Mouse (Mus musculus) lung, postnatal 10 days (tissue): ENCODE measurements around the gene Gna13.
"Not testable (repeated sequence)": the region's sequence is repeated elsewhere in the genome, so short reads cannot be mapped to it uniquely, and the experiment has no call there.

Experiments used
- DNase-seq: peaks from one replicate; pipeline ENCODE4 v3.0.0; 2021

Gene Gna13

DNA sequence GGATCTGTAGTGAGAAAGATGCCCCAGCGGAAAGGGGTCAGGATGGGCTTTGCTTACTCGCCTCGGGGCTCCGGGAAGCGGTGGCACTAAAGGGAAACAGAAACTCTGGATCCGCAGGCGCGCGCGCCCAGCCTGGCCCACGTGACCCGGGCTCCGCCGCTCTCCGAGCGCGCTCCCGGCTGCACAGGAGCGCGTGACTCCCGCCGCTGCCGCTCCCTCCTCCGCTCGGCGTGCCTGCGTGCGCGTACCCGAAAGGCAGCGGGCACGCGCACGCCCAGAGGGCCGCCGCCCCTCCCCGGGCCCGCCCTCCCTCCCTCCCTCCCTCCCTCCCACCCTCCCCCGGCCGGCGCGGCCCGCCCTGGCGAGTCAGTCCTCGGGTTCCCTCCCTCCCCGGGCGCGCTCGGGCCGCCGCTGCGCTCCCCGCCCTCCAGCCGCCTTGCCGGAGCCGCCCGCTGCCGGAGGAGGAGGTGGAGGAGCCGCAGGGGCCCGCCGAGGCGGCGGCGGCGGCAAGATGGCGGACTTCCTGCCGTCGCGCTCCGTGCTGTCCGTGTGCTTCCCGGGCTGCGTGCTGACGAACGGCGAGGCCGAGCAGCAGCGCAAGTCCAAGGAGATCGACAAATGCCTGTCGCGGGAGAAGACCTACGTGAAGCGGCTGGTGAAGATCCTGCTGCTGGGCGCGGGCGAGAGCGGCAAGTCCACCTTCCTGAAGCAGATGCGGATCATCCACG, at the start of gene Gna13:
Gene Gna13 (plus strand): TSS at position 369 of the 728 bp plus-strand sequence.
- peak; percentile 94 for DNase-seq

DNA sequence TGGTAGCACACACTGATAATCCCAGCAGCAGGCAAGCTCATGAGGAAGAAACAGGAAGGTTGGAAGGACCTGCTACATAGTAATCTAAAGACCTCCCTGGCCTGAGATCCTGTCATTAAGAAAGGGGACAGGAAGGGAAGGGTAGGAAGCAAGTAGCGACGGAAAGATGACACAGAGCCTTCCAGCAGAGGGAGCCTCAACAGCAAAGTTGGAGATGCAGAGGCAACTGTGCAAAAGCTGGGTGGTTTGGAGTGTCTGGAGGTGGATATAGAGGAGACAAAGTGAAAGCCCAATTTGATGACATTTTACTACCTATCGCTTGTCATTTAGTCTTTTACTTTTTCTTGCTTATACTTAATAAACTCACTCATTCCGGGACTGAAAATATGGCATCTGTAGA, 45.7 kb upstream of the Gna13 start:
- peak; percentile 77 for DNase-seq

DNA sequence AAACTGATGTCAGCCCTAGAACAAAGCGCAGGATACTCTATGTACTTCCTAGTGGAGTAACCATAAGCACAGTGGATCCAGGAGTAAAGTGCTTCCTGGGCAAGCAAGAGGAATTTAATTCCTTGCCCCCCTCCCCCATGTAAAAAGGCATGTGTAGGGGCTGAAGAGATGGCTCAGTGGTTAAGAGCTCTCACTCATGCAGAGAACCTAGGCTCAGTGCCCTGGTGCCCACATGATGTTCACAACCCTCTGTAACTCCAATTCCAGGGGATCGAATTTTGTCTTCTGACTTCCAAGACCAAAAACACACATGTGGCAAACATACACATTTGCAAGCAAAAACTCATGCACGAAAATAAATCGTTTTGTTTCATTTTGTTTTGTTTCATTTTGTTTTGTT, 43.2 kb upstream of the Gna13 start:
- DNase-seq: no peak

DNA sequence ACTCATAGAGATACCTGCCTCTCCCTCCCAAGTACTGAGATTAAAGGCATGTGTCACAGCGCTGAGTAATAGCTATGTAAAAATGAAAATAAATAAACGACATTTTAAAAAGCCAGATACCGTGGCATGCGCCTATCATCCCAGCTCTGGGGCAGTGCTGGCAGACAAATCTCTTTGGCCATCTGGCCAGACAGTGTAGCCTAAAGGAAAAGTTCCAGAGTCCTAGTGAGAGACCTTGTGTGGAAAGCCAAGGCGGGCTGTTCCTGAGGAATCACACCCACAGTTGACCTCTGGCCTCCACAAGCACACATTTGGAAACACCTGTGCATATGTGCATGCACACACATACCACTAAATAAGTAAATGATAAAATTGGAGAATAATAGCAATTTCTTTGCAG, 42.7 kb upstream of the Gna13 start:
- no peak for DNase-seq

DNA sequence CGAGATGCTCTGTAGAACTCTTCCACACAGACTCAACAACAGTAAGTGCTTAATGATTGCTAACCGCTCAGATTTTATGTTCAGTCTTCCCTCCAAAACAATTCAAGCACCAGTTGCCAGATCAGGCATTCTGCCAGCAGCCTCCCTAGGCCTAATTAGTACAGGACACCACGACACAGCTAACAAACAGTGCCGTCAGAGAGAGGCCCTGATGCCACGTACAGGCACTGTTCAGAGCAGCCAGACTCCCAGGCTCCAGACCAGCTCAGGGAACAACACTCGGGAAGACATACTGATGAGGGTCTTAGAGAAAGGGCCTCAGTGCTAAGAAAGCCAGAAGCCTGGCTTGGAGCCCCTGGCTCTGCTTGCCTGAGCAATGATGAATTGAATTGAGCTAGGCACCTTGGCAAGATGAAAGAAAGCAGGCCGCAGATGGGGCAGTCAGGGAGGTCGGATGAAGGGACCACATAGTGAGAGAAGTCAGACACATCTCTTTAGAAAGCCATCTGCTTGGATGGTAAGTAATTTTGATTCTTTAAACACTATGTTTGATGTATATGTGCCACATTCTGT, 42.2 kb upstream of the Gna13 start:
- peak; percentile 48 for DNase-seq

DNA sequence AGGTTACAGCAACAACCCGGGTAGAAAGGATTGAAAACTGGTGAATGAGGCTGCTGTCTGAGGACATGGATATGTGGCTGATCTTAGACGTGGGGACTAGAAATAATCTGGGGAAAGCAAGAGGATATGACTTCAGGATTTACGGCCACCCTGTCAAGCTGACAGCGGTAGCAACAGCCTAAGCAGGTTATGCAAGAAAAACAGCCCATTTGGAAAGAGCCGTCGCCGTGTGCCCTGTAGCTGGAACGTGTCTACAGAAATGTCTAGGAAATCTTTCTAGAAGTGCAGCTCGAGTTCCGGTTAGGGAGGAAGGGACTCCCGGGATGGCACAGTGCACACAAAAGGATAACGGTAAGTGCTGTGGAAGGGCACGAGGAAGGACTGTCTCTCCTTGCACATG, 36.4 kb upstream of the Gna13 start:
- no peak for DNase-seq

DNA sequence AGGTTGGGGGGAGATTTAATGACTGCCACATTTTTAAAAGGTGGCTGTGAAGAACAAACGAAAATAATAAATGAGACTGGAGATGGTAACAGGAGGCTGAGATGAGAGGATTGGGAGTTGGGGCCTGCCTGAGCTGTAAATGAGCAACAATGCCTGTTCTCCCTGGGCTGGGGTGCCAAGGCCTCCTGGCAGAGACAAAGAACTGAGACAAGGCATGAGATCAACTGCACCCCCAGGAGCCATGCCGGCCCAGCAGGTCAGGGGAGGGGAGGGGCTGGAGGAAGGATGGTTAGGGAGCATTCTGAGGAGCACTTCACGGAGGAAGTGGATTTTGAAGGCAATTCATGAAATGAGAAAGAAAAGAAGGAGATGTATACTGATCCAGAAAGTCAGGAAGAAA, 35.2 kb upstream of the Gna13 start:
- no peak for DNase-seq

DNA sequence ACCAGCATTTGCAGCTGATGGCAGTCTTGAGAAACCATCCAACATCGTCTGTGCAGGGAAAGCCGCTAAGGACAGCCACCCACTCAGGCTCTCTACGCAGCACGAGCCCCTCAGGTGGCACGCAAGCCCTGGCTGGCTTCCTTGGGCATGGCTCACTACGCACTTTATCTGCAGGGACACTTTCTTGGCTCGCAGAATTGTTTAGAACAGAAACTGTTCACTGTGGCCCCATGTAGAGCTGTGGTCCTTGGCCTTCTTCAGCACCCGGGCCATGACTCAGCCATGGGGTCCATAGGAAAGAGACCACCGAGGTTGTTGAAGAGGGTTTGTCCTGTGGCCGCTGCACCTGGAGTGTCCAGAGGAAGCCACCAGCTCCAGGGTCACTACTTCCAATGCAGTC, 34.7 kb upstream of the Gna13 start:
- no peak for DNase-seq

DNA sequence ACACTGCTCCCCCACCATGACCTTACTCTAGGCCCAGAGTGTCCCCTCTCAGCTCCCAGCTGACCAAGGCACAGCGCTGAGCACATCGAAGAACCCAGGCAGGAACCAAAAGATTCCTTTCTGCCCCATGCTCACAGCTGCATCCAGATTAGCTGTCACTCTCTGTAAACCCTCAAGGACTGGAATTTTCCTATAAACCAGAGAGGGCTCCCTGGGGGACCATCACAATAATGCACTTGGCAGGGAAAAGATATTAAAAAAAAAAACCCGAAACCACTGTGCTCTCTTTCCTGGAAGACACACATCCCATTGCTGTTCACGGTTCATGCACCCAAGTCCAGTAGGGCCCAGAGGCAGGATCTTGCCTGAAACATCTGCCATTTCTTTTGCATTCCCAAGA, 33.3 kb upstream of the Gna13 start:
- no peak for DNase-seq

DNA sequence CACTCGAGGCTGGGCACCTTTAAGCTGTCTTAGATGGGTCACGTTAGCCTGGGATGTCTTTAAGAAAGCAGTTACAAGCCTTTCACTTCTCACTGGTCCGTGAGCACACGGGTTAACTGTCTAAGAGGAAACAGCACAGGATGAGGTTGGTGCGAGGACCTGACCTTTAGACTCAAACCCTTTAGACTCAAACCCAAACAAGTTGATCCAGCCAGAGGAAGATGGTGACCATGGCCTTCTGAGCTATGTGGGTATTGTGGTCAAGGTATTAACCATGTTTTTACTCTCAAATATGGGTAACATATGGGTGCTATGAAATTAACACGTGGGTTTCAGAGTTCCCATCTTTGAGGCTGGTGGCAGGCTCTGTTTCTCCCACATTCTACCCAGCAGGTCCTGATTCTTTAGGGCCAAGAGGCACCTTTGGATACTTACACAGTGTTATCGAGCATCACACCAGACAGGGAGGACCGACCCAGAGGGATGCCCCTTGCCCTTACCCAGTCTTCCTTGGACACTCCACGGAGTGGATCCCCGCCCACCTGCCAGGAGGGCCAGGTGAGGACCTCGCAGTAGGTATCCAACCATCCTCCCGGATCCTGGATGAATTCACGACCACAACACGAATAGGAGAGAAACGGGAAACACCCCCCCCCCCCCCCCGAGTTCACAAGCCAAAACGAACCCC, 31.8 kb upstream of the Gna13 start:
- no peak for DNase-seq

DNA sequence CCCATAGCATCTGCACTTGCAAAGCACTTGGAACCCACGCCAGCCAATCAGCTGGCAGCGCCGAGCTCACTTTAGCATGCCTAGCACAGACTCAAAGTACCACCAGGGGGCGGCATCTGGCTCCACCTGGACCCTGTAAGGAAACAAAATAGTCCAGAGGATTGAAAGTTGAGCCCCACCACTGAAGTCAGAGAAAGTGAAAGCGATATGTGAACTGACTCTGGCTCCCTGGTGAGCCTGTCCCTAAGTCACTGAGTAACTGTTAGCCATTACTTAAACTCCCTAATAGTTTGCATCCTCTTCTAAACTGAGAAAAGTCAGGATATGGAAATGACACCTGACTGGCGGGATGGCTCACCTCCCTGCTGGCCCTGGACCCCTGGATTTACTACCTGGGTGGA, 31.2 kb upstream of the Gna13 start:
- DNase-seq: peak; percentile 97

DNA sequence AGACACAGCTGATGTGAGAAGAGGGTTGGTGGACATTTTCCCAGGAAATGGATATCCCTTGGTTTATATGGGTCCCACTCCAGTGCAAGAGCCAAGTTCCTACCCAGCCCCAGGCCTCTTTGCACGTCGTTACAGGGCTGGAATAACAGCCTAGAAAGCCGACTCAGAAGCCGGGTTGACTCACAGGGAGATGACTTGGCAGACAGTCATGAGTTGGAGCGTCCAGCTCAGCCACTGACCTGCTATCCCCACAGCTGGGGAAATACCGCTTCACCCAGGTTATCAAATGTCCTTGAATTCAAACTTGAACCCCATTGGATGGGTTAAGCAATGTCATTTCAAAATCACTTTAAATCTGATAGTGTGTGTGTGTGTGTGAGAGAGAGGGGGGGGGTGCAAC, 29.9 kb upstream of the Gna13 start:
- DNase-seq: peak; percentile 35

DNA sequence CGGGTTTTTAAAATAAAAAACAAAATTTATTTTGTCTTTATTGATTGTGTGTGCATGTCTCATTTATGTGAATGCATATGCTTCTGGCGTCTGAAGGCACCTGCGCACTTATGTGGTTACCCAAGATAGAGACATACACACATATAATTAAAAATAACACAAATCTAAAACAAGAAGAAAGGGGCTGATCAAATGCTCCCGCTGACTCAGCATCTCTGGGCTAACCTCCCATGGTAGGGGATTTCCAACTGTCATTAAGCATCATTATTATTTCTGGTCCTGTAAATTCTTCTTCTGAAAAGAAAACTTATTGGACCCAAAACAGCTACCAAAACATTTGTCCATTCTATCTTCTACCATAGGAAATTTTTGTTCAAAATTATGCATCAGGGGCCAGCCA, 27.9 kb upstream of the Gna13 start:
- DNase-seq: no peak

DNA sequence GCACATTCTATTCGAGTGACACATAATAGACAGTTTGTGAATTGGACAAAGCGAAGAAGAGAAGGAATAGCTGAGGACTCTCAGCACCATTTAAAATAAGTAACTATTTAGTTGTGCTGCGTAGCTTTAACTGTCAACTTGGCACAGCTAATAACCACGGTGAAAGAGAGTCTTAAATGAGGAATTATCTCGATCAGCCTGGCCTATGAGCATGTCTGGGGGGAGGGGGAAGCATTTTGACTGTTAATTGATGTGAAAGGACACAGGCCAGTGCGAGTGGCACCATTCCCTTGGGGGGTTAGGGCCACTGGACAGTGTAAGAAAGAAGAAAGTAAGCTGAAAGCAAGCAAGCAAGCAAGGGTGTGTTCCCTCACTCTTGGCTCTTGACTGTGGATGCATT, 26.7 kb upstream of the Gna13 start:
- no peak for DNase-seq

DNA sequence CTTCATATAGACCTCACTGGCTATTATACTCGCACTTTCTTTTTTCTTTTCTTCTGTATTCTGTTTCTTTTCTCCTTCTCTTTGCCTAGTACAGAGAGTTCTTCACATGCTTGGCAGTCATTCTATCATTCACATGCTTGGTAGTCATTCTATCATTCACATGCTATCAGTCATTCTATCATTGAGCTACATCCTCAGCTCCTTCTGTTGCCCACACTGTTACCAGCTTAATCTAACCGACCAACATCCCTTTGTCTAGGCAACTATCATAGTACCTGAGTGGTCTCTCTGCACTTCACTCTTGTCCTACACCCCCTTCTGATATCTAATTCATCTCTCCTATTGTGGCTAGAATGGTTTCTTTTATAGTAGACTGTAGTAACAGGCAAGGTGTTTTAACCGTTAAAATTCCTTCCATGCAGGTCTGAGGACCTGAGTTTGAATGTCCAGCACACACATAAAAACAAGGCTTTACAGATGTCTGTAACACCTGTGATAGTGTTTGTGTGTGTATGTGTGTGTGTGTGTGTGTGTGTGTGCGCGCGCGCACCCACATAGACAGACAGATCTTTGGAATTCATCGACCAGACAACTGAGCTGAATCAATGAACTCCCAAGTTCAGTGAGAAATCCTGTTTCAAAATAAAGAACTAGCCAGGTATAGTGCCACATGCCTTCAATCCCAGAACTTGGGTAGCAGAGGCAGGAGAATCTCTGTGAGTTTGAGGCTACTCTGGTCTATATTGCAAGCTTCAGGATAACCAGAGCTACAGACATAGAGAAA, 23.3 kb upstream of the Gna13 start:
- no peak for DNase-seq

DNA sequence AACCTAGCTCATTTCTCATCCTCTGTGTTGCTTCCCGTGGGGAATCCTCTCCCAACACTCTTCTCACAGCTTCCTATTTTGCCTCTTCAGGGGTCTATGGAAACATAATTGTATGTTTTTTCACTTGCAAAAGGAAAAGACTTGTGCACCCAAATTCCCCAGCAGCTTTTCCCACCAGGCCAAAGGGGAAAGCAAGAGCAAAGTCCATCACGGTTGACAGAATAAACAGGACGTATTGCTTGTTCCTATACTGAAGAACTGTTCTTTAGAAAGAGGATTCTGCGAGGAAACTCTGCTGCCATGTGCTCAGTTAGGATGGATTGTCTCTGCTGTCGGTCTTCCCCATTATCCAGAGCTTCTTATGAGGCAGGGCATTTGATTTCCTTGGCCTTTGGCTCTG, 22.1 kb upstream of the Gna13 start:
- no peak for DNase-seq

DNA sequence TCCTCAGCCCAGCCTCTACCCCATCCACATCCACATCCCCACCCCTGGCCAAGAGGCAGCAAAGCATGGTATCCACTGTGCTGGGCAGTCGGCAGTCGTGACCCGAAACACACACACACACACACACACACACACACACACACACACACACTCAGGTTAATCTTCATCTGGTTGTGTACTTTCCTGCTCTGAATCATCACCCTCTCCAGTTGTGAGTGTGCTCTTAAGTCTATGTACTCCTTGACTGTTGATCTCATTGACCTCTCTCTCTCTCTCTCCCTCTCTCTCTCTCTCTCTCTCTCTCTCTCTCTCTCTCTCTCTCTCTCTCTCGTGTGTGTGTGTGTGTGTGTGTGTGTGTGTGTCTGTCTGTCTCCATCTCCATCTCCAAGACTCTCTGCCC, 20.0 kb upstream of the Gna13 start:
- DNase-seq: not testable (repeated sequence)

DNA sequence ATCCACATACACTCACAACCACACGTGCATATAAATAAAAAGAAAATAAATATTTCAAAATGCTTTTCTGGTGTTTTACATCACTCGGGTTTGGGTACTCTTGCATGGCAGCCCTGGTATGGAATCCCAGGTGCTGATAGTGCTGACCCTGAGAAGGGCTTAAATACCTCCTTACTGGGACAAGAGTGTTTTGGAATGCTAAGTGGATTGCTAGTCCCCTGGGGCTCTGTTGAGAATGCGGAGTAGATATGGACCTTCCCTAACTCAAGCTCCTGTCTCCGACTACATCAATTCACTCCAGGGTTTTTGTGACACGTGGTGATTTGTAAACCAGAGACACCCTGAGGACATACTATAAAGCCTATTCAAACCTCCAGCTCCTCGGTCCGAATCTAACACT, 19.1 kb upstream of the Gna13 start:
- DNase-seq: no peak

DNA sequence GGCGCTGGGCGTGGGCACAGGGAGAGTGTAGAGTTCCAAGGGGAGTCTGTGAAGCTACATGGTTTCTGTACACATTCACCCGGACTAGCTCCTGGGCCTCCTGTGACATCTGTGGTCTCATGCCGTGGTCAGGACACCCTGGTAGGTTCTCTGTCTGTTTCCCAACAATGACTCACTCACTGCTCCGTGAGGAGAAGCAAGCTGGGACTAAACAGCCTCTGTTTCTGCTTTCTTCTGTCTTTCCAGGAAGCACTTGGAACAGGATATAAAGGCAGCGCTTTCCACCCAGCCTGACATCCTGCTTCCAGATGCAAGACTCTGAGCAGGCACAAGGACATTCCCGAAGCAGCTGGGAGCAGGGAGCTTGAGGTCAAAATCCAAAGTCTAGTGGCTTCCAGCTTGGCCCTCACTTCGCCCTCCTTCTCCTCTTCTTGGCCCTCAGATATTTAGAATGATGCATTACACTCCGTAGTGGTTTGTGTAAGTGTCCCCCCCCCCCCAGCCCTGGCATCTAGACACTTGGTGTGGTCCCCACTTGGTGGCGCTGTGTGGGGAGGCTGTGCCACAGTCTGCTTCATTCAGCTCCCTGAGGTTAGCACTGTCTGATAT, 18.5 kb upstream of the Gna13 start:
- peak; percentile 85 for DNase-seq

DNA sequence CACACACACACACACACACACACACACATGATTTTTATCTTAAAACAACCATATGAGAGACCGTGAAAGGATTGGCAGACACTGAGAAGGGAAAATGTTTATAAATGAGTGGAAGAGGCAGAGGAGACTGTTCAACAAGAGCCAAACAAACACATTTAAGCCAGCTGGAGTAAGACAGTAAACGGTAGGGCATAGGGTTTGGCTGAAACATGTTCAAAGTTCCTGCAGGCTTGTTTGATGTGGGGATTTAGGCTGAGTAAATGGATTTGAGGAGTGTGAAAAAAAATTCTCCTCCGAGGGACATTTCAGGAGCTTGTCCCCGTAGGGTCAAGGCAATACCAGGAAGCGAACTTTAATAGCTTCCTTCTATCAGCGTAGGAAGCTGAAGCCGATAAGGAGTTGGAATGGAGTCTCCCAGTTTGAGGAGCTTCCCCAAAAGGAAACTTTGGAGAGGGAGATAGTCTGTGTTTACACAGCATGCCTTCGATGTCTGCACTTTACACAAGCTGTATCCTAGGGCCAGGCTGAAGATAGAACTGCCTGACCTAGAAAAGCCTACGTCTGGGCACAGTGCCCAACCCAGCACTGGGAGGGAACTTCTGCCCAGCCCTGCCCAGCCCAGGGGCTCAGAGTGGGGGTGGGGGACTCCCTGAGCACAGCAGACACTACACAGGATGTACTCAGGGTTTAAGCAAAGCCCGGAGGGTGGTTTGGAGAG, 15.2 kb upstream of the Gna13 start:
- DNase-seq: peak; percentile 97

DNA sequence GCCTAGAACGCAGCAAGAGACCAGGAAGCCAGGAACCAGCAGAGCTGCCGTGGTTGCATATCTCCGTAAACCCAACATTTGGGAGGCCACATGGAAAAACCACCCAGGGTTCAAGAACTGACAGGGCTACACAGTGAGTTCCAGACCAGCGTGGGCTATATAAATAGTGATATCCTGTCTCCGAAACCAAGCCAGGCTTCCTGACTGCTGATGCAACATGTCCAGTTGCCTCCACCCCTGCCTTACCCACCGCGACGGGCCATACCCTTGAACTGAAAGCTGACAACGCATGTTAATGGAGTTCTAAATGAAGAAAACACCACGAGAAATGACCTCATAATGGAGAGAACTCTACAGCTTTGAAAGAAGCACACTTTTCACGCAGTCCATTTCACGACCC, 14.2 kb upstream of the Gna13 start:
- DNase-seq: peak; percentile 78

DNA sequence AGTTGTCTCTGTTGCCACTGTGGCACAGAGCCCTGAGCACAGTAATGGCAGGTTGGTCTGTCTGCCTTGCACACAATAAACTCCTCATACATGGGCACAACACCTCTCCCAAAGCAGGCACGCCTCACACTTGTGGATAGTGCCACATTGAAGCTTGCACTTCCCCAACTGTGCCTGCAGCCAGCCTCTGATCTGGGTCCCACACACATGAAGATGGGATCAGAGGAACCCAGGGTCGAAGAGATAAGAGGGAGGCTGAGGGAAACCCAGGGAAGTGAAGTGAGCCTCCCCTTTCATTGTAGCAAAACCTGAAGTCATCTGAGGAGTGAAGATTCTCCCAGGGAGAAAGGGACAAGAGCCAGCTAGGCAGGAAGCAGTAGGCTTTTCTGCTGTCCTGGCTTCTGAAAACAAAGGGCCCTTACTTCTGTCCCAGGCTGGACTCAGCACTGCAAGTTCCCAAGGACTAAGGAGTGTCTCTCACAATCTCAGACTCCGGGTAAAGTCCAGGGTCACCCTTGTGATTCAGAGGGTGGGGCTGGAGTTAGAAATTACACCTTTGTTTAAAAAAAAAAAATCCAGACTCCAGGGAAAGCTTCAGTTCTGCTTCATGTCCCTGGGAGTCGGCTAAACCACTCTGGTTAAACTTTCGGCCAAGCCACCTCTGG, 12.8 kb upstream of the Gna13 start:
- DNase-seq: no peak
